Mouse (Mus musculus) liver, embryonic 14.5 days (tissue): ENCODE data around the gene Dpp4. TPM values are rescaled to one million over a fixed set of nuclear protein-coding genes. Genes with fewer than 3 reads are reported as not detected.

Experiments
- ATAC-seq: fragments of 200-750 bp; cut with Nextera tagmentation; 2 replicates; pipeline ENCODE4 v1.8.0; 2017; ENCODE audit warnings: moderate number of reproducible peaks, mild to moderate bottlenecking, moderate library complexity; ENCODE audit not compliant: insufficient read depth
- DNase-seq, 3 experiments: peaks; one replicate each; pipeline ENCODE4 v3.0.0-alpha.2; 2012 to 2013; ENCODE audit warnings: low read depth in 3 of 3, low spot score in 3 of 3
- H3K27ac ChIP-seq: fragments of 300-500 bp; sonication (generic); 2 replicates; pipeline ENCODE4 v1.5.1; 2014; ENCODE audit warnings: moderate library complexity, mild to moderate bottlenecking, control low read depth, inconsistent platforms
- H3K27me3 ChIP-seq: fragments of 300-500 bp; sonication (generic); 2 replicates; pipeline ENCODE4 v1.6.1; 2014; ENCODE audit warnings: mild to moderate bottlenecking, low read length, moderate library complexity; ENCODE audit not compliant: control insufficient read depth, insufficient read depth
- H3K36me3 ChIP-seq: fragments of 300-500 bp; sonication (generic); replicated peaks from 2 replicates; pipeline ENCODE4 v1.6.1; 2014; ENCODE audit warnings: low read depth; ENCODE audit not compliant: control insufficient read depth, insufficient read depth
- H3K4me1 ChIP-seq, 2 experiments: fragments of 200-500 bp in 1 of 2; fragments of 300-500 bp in 1 of 2; sonication (generic) in 1 of 2; replicated peaks; 2 replicates each; pipeline ENCODE4 v1.6.1; 2012 to 2014; ENCODE audit warnings: antibody characterized with exemption in 1 of 2, inconsistent platforms in 1 of 2, low read length in 1 of 2; ENCODE audit not compliant: control insufficient read depth in 2 of 2, insufficient read depth in 2 of 2
- H3K4me2 ChIP-seq: fragments of 300-500 bp; sonication (generic); 2 replicates; pipeline ENCODE4 v1.6.1; 2014; ENCODE audit warnings: low read depth, mild to moderate bottlenecking, control low read depth, moderate library complexity
- H3K4me3 ChIP-seq, 2 experiments: fragments of 200-500 bp in 1 of 2; fragments of 300-500 bp in 1 of 2; sonication (generic) in 1 of 2; 2 replicates each; pipeline ENCODE4 v1.5.1; 2012 to 2014; ENCODE audit warnings: low read depth in 2 of 2, low read length in 2 of 2, mild to moderate bottlenecking in 2 of 2, control low read depth in 1 of 2, inconsistent platforms in 1 of 2, moderate library complexity in 1 of 2; ENCODE audit not compliant: insufficient read depth in 1 of 2
- H3K9ac ChIP-seq: fragments of 300-500 bp; sonication (generic); replicated peaks from 2 replicates; pipeline ENCODE4 v1.6.1; 2014; ENCODE audit warnings: mild to moderate bottlenecking, control low read depth, moderate library complexity
- H3K9me3 ChIP-seq: fragments of 300-500 bp; sonication (generic); 2 replicates; pipeline ENCODE4 v1.6.1; 2016; ENCODE audit warnings: low read length, mixed read lengths; ENCODE audit not compliant: control insufficient read depth
- CTCF ChIP-seq: IDR thresholded peaks from 2 replicates; pipeline ENCODE4 v1.5.1; 2016; ENCODE audit warnings: antibody characterized with exemption, low read depth, control low read depth
- EP300 ChIP-seq: IDR thresholded peaks from 2 replicates; pipeline ENCODE4 v1.6.1; 2016; ENCODE audit warnings: antibody characterized with exemption, low read depth
- WGBS: fragments of 180-500 bp; shearing (Covaris S2); extraction: QIAGEN DNeasy Blood & Tissue Kit; methylation state at CpG from one replicate; pipeline ENCODE4 v1.1.7; 2014; ENCODE audit not compliant: insufficient replicate concordance; 5-methylcytosine and 5-hydroxymethylcytosine counted together
- polyA plus RNA-seq, 2 experiments: library from polyadenylated mRNA; depleted of rRNA in 1 of 2; stranded (reverse) in 1 of 2; unstranded in 1 of 2; fragments of >200 nt; fragmentation: Nextera tagmentation in 1 of 2; extraction: Ambion mirVana in 1 of 2; gene quantifications; 2 replicates each; pipeline versions ENCODE4 v1.2.1 to v1.2.3; 2012 to 2014

Dpp4 gene
- polyA plus RNA-seq, 2 experiments, result 2.3 to 4.4 TPM

GRCm38 (mm10) chr2:62319489-62319888, 92.5 kb downstream of the Dpp4 start:
- 18% methylated on average over 3 of the region's 3 CpGs for WGBS
- Histone ChIP-seq H3K36me3 (no peaks in the 10 kb centered on the region), H3K9me3 (no peaks in the 10 kb centered on the region), H3K4me1 (no peaks in the 10 kb centered on the region), H3K4me3 (no peak overlapping the region), H3K4me2 (no peak overlapping the region), H3K27me3 (no peaks in the 10 kb centered on the region), H3K9ac (no peak overlapping the region), H3K27ac (no peak overlapping the region)
- TF ChIP-seq EP300 (no peak), CTCF (no peak)
- ATAC-seq, result peak; percentile 57; the same call in 1 of the 2 replicates
- peak in 1 of 3 experiments; percentile 7 for DNase-seq

- ATAC-seq (no peak), DNase-seq (no peak)
- Histone ChIP-seq H3K4me1 (no peaks in the 10 kb centered on the region), H3K4me3 (no peak overlapping the region), H3K4me2 (no peak overlapping the region), H3K27me3 (no peaks in the 10 kb centered on the region), H3K36me3 (no peaks in the 10 kb centered on the region), H3K9me3 (no peaks in the 10 kb centered on the region), H3K27ac (no peak overlapping the region), H3K9ac (no peak overlapping the region)
- WGBS, result 8% methylated on average over 2 of the region's 2 CpGs
- TF ChIP-seq CTCF, result no peak
- no peak for TF ChIP-seq EP300
Measured at GRCm38 (mm10) chr2:62316930-62317329, 95.1 kb downstream of the Dpp4 start.

GRCm38 (mm10) chr2:62307477-62307876, 104.6 kb downstream of the Dpp4 start:
- H3K4me3 ChIP-seq, result no peak overlapping the region
- DNase-seq, result no peak

GRCm38 (mm10) chr2:62306978-62307377, 105.1 kb downstream of the Dpp4 start:
- Histone ChIP-seq H3K27ac (no peak overlapping the region), H3K9me3 (no peaks in the 10 kb centered on the region), H3K9ac (no peak overlapping the region), H3K27me3 (no peaks in the 10 kb centered on the region), H3K36me3 (no peaks in the 10 kb centered on the region), H3K4me3 (no peak overlapping the region), H3K4me1 (no peaks in the 10 kb centered on the region), H3K4me2 (no peak overlapping the region)
- 64% methylated on average over 5 of the region's 5 CpGs for WGBS
- no peak for DNase-seq
- no peak for ATAC-seq
- TF ChIP-seq CTCF, result no peak
- TF ChIP-seq EP300, result no peak

More at GRCm38 (mm10) chr2:62307477-62307876, 104.6 kb downstream of the Dpp4 start:
- ATAC-seq, result no peak
- Histone ChIP-seq H3K9ac (no peak overlapping the region), H3K27ac (no peak overlapping the region), H3K9me3 (no peaks in the 10 kb centered on the region), H3K36me3 (no peaks in the 10 kb centered on the region), H3K4me1 (no peaks in the 10 kb centered on the region), H3K4me2 (no peak overlapping the region), H3K27me3 (no peaks in the 10 kb centered on the region)
- TF ChIP-seq EP300 (no peak), CTCF (no peak)
- 54% methylated on average over 2 of the region's 2 CpGs for WGBS

GRCm38 (mm10) chr2:62301716-62302115, 110.3 kb downstream of the Dpp4 start:
- TF ChIP-seq EP300 (no peak), CTCF (no peak)
- H3K27me3 ChIP-seq, result no peaks in the 10 kb centered on the region
- ATAC-seq (no peak), DNase-seq (no peak)
- H3K4me2 ChIP-seq, result no peak overlapping the region
- no peak overlapping the region for H3K4me3 ChIP-seq
- 75% methylated on average over 2 of the region's 2 CpGs for WGBS
- H3K36me3 ChIP-seq, result no peaks in the 10 kb centered on the region
- no peak overlapping the region for H3K27ac ChIP-seq
- no peaks in the 10 kb centered on the region for H3K9me3 ChIP-seq
- H3K9ac ChIP-seq, result no peak overlapping the region
- H3K4me1 ChIP-seq, result no peaks in the 10 kb centered on the region
